Mouse (Mus musculus): ENCODE results near the gene Sp140. TPM values are rescaled to one million over a fixed set of nuclear protein-coding genes. Genes with fewer than 3 reads are reported as not detected.
A peak's percentile ranks its signal among the peaks of the same experiment; 100 is the strongest.
"Not testable (repeated sequence)": the region's sequence is repeated elsewhere in the genome, so short reads cannot be mapped to it uniquely, and the experiment has no call there.

The Sp140 gene
- polyA plus RNA-seq, 1 experiment: 87.5 TPM

- not testable (repeated sequence) for H3K27ac ChIP-seq (ENCODE audit: control insufficient read depth, insufficient read depth, low read depth, low read length, poor library complexity); H3K4me1 ChIP-seq (ENCODE audit: control insufficient read depth, insufficient read depth, low read length); H3K4me3 ChIP-seq (replicated peaks; ENCODE audit: control insufficient read depth, low read depth, low read length)
- 40% methylated on average over 1 of the region's 1 CpGs for WGBS
Measured at GRCm38 (mm10) chr1:85604341-85604740, 4.2 kb downstream of the Sp140 start.

- not testable (repeated sequence) for H3K4me1 ChIP-seq (ENCODE audit: control insufficient read depth, insufficient read depth, low read length); H3K4me3 ChIP-seq (replicated peaks; ENCODE audit: control insufficient read depth, low read depth, low read length)
- peak overlapping the region; percentile 83 for H3K27ac ChIP-seq (ENCODE audit: control insufficient read depth, insufficient read depth, low read depth, low read length, poor library complexity)
- 67% methylated on average over 4 of the region's 4 CpGs for WGBS
Measured at GRCm38 (mm10) chr1:85608361-85608760, 8.2 kb downstream of the Sp140 start.

GRCm38 (mm10) chr1:85610581-85610980 is 10.4 kb downstream of the Sp140 start:
- not testable (repeated sequence) for H3K4me3 ChIP-seq (replicated peaks; ENCODE audit: control insufficient read depth, low read depth, low read length); H3K27ac ChIP-seq (ENCODE audit: control insufficient read depth, insufficient read depth, low read depth, low read length, poor library complexity); H3K4me1 ChIP-seq (ENCODE audit: control insufficient read depth, insufficient read depth, low read length)
- WGBS: no CpG with 5 or more reads among the region's 4 CpGs

DNA sequence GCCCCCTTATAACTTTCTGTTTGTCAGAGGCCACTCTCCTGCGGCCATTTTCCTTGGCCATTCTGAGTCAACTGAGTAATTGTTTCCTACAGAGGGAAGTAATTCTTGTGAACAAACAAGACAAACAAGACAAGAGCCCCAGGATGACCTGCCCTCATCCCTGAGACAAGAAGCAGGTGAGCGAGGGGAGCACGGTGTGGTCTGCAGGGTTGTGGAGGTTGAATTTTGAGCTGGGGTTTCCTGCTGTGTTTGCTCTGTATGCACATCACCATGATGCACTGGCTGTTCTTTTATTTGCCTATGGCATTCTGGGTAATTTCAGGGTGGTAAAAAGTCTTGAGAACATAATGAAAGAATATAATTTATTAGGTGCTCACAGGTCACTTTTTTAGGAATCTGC is 14.9 kb downstream of the Sp140 start:
- not testable (repeated sequence) for H3K4me3 ChIP-seq (replicated peaks; ENCODE audit: control insufficient read depth, low read depth, low read length); H3K27ac ChIP-seq (ENCODE audit: control insufficient read depth, insufficient read depth, low read depth, low read length, poor library complexity); H3K4me1 ChIP-seq (ENCODE audit: control insufficient read depth, insufficient read depth, low read length)
- 94% methylated on average over 3 of the region's 3 CpGs for whole genome bisulfite sequencing

DNA sequence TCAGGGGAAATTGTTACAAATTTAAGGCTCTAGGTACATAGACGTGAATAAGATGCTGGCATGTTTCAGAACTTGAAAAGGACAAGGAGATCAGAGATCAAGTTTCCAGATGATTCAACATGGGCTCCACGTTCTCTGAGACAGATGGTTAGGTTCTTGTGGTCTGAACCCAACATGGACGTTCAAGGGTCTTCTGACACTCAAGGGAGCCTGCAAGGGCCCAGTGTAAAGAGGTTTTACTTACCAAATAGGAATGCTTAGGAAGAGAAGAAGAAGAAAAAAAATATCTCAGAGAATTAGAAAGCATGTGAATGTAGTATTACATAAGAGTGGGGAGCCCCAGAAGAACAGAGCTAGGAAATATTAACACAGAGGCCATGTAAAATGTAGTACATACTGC is 15.6 kb downstream of the Sp140 start:
- WGBS: 58% methylated on average over 3 of the region's 3 CpGs
- not testable (repeated sequence) for H3K4me1 ChIP-seq (ENCODE audit: control insufficient read depth, insufficient read depth, low read length); H3K27ac ChIP-seq (ENCODE audit: control insufficient read depth, insufficient read depth, low read depth, low read length, poor library complexity); H3K4me3 ChIP-seq (replicated peaks; ENCODE audit: control insufficient read depth, low read depth, low read length)

GRCm38 (mm10) chr1:85617161-85617560 is 17.0 kb downstream of the Sp140 start:
- not testable (repeated sequence) for H3K4me1 ChIP-seq (ENCODE audit: control insufficient read depth, insufficient read depth, low read length); H3K4me3 ChIP-seq (replicated peaks; ENCODE audit: control insufficient read depth, low read depth, low read length); H3K27ac ChIP-seq (ENCODE audit: control insufficient read depth, insufficient read depth, low read depth, low read length, poor library complexity)
- WGBS: 62% methylated on average over 4 of the region's 5 CpGs

- H3K4me1 ChIP-seq (ENCODE audit: control insufficient read depth, insufficient read depth, low read length); H3K4me3 ChIP-seq (replicated peaks; ENCODE audit: control insufficient read depth, low read depth, low read length); H3K27ac ChIP-seq (ENCODE audit: control insufficient read depth, insufficient read depth, low read depth, low read length, poor library complexity): not testable (repeated sequence)
- 44% methylated on average over 1 of the region's 1 CpGs for WGBS
Measured at GRCm38 (mm10) chr1:85618689-85619088, 18.5 kb downstream of the Sp140 start.

DNA sequence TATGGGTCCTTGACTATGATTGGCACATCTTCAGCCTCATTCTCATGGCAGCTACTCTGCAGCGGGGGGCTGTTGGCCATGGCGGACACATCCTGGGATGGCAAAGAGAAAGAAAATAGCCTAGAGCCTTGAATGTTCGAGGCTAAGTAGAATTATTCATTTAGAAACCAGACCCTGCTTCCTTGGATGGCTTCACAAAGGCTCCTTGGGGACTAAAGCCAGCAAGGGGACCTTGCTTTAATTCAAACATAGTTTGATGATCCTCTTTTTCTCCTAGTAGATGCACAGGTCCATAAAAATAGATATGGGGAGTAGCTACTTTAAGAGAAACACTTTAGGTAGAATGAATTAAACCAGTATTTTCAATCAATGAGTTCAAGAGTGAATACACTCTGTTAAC is 36.8 kb downstream of the Sp140 start:
- WGBS: 63% methylated on average over 3 of the region's 3 CpGs
- H3K4me3 ChIP-seq (replicated peaks; ENCODE audit: control insufficient read depth, low read depth, low read length); H3K4me1 ChIP-seq (ENCODE audit: control insufficient read depth, insufficient read depth, low read length); H3K27ac ChIP-seq (ENCODE audit: control insufficient read depth, insufficient read depth, low read depth, low read length, poor library complexity): not testable (repeated sequence)

- not testable (repeated sequence) for H3K4me1 ChIP-seq (ENCODE audit: control insufficient read depth, insufficient read depth, low read length); H3K27ac ChIP-seq (ENCODE audit: control insufficient read depth, insufficient read depth, low read depth, low read length, poor library complexity); H3K4me3 ChIP-seq (replicated peaks; ENCODE audit: control insufficient read depth, low read depth, low read length)
- WGBS: 80% methylated on average over 4 of the region's 4 CpGs
Measured at GRCm38 (mm10) chr1:85638144-85638543, 38.0 kb downstream of the Sp140 start.

GRCm38 (mm10) chr1:85649881-85650280 is 49.7 kb downstream of the Sp140 start, which contains the start of gene Sp100:
Gene Sp100 (plus strand): TSS chr1:85649988.
- WGBS: 9% methylated on average over 6 of the region's 6 CpGs
- not testable (repeated sequence) for H3K4me1 ChIP-seq (ENCODE audit: control insufficient read depth, insufficient read depth, low read length)
- peak within 1 kb of the TSS; percentile 75 for H3K27ac ChIP-seq (ENCODE audit: control insufficient read depth, insufficient read depth, low read depth, low read length, poor library complexity)
- peak within 1 kb of the TSS; percentile 36 for H3K4me3 ChIP-seq (replicated peaks; ENCODE audit: control insufficient read depth, low read depth, low read length)
- TF ChIP-seq POLR2A (IDR thresholded peaks at IDR 0.05; ENCODE audit: borderline replicate concordance, control insufficient read depth, low read depth, low read length): peak; percentile 55; the same call in 1 of the 2 replicates

- not testable (repeated sequence) for H3K4me1 ChIP-seq (ENCODE audit: control insufficient read depth, insufficient read depth, low read length); H3K4me3 ChIP-seq (replicated peaks; ENCODE audit: control insufficient read depth, low read depth, low read length); H3K27ac ChIP-seq (ENCODE audit: control insufficient read depth, insufficient read depth, low read depth, low read length, poor library complexity)
- 45% methylated on average over 4 of the region's 5 CpGs for WGBS
Measured at GRCm38 (mm10) chr1:85650524-85650923, 50.3 kb downstream of the Sp140 start.

DNA sequence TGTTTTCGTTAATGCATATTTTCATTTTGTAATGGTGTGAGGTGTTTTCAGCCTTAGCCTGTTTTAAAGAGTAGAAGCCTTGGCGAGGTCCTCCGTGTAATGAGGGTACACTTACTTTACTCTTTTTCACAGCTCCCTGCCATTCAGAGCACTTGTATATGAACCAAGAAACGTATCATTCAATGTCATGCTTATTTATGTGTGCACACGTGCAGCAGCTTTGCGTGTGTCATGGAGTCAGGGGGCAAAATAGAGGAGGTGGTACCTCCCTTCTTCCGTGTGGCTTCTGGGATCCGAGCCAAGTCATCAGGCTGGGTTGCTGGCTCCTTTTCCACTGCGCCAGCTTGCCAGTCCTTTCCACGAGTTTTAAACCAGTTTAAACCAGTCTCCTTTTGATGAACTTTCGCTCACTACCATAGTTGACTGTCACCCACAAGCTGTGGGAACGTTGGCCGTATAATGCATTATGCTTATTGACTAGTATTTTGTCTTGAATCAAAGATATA is 51.6 kb downstream of the Sp140 start:
- H3K4me3 ChIP-seq (replicated peaks; ENCODE audit: control insufficient read depth, low read depth, low read length): peak overlapping the region; percentile 53
- H3K27ac ChIP-seq (ENCODE audit: control insufficient read depth, insufficient read depth, low read depth, low read length, poor library complexity); H3K4me1 ChIP-seq (ENCODE audit: control insufficient read depth, insufficient read depth, low read length): not testable (repeated sequence)
- 38% methylated on average over 13 of the region's 13 CpGs for WGBS

DNA sequence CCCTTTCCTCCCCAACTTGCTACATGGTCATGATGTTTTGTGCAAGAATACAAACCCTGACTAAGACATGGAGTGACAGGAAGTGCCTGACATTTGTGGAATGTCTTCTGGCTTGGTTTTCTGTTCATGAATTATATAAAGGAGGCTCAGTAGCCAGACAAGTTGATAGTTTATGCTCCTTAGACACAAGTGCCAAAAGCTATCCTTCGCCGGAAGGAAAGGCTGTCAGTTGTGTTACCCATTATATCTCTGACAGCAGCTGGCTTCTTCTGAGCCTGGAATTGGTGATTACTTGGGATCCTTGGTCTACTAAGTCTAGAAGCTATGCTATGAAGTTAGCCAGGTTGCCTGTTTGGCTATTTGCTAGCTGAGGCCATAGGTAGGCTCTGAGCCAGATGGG is 57.0 kb downstream of the Sp140 start:
- H3K4me3 ChIP-seq (replicated peaks; ENCODE audit: control insufficient read depth, low read depth, low read length); H3K27ac ChIP-seq (ENCODE audit: control insufficient read depth, insufficient read depth, low read depth, low read length, poor library complexity); H3K4me1 ChIP-seq (ENCODE audit: control insufficient read depth, insufficient read depth, low read length): not testable (repeated sequence)
- WGBS: 76% methylated on average over 2 of the region's 2 CpGs
